Mouse (Mus musculus) midbrain, postnatal 0 days (tissue): ENCODE measurements around the gene Bik. TPM values are rescaled to one million over a fixed set of nuclear protein-coding genes. Genes with fewer than 3 reads are reported as not detected.

ENCODE experiments used
- ATAC-seq: fragments of 200-750 bp; cut with Nextera tagmentation; 2 replicates; pipeline ENCODE4 v1.8.0; 2017; ENCODE audit warnings: moderate number of reproducible peaks, mild to moderate bottlenecking, moderate TSS enrichment, moderate library complexity; ENCODE audit not compliant: low FRiP score
- DNase-seq: peaks from one replicate; pipeline ENCODE4 v3.0.0-alpha.2; 2015; ENCODE audit warnings: low spot score
- H3K27ac ChIP-seq: fragments of 300-500 bp; sonication (generic); 2 replicates; pipeline ENCODE4 v1.5.1; 2014; ENCODE audit warnings: low read depth, mild to moderate bottlenecking, low read length, mixed read lengths
- H3K27me3 ChIP-seq: fragments of 300-500 bp; sonication (generic); 2 replicates; pipeline ENCODE4 v1.6.1; 2014; ENCODE audit warnings: low read length, control low read depth, mixed read lengths; ENCODE audit not compliant: insufficient read depth
- H3K36me3 ChIP-seq: fragments of 300-500 bp; sonication (generic); 2 replicates; pipeline ENCODE4 v1.6.1; 2014; ENCODE audit warnings: low read length, control low read depth, mixed read lengths; ENCODE audit not compliant: insufficient read depth
- H3K4me1 ChIP-seq: fragments of 300-500 bp; sonication (generic); 2 replicates; pipeline ENCODE4 v1.6.1; 2014; ENCODE audit warnings: mild to moderate bottlenecking, control low read depth, antibody characterized with exemption, low read length, mixed read lengths; ENCODE audit not compliant: insufficient read depth
- H3K4me2 ChIP-seq: fragments of 300-500 bp; sonication (generic); 2 replicates; pipeline ENCODE4 v1.6.1; 2014; ENCODE audit warnings: low read depth, mild to moderate bottlenecking, low read length, mixed read lengths; ENCODE audit not compliant: poor library complexity, severe bottlenecking
- H3K4me3 ChIP-seq: fragments of 300-500 bp; sonication (generic); 2 replicates; pipeline ENCODE4 v1.5.1; 2014; ENCODE audit warnings: low read depth, mild to moderate bottlenecking, low read length, moderate library complexity
- H3K9ac ChIP-seq: fragments of 300-500 bp; sonication (generic); replicated peaks from 2 replicates; pipeline ENCODE4 v1.6.1; 2014; ENCODE audit warnings: mild to moderate bottlenecking, low read length, moderate library complexity, mixed read lengths; ENCODE audit not compliant: poor library complexity, severe bottlenecking
- H3K9me3 ChIP-seq: fragments of 300-500 bp; sonication (generic); 2 replicates; pipeline ENCODE4 v1.6.1; 2016; ENCODE audit warnings: low read length, control low read depth
- CTCF ChIP-seq: IDR thresholded peaks from 2 replicates; pipeline ENCODE4 v1.5.1; 2016; ENCODE audit warnings: antibody characterized with exemption, mild to moderate bottlenecking
- WGBS: fragments of 180-500 bp; shearing (Covaris S2); extraction: QIAGEN DNeasy Blood & Tissue Kit; methylation state at CpG from one replicate; pipeline ENCODE4 v1.1.7; 2014; 5-methylcytosine and 5-hydroxymethylcytosine counted together
- polyA plus RNA-seq: library from polyadenylated mRNA; unstranded; fragments of >200 nt; fragmentation: Nextera tagmentation; extraction: Ambion mirVana; gene quantifications from 2 replicates; pipeline ENCODE4 v1.2.1, GENCODE M21; 2015
- total RNA-seq: library from RNA; depleted of rRNA; stranded (reverse); fragments of >200 nt; gene quantifications from 2 replicates; pipeline ENCODE4 v1.2.3, GENCODE M21; 2014

Gene Bik
- total and polyA plus RNA-seq, 2 experiments from 2014 or later = 0.27 to 0.33 TPM

DNA sequence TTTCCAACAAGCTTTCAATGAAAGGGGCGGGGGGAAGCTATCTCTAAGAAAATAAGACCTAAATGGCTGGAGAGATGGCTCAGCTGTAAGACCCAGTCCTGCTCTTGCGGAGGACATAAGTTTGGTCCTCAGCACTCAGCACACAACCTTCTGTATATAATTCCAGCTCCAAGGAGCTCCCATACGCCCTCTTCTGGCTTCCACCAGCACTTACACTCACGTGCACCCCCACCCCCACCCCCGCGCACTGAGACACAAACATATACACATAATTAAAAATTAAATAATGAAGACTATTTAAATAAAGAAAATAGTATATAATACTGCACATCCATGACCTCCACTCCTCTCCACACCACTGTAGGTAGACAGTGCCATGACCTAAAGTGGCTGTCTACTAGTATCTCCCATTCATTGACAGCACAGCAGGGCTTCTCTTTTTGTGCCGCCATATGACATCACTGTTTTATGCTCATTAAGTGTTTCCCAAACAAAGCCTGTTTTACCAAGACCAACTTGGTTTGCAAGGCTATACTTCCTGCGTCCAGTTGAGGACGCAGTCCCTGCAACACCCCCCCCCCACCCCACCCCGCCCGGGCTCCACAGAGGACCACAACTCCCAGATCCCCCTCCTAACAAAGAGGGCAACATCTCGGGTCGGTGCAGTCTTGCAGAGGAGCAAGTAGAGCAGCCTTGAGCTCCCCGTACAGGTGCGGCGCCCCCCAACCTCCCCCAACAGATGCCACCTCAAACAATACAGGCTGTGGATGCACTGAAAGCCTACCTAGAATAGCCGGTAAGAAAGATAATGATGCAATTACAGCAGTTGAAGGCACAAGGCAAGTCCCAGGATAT lies 16.5 kb upstream of the Bik start:
- Histone ChIP-seq H3K36me3 (no peaks in the 10 kb centered on the region; the same call in 1 of the 2 replicates), H3K4me3 (peak overlapping the region; percentile 71), H3K27ac (peak overlapping the region; percentile 91), H3K4me1 (0 out of 2 replicates have a peak, but pooled peaks cover 2% of the 10 kb centered on the region), H3K9me3 (no peaks in the 10 kb centered on the region), H3K4me2 (peak overlapping the region; percentile 64), H3K27me3 (no peaks in the 10 kb centered on the region), H3K9ac (peak overlapping the region; percentile 71)
- peak; percentile 79 for ATAC-seq
- DNase-seq = peak; percentile 57
- 25% methylated on average over 17 of the region's 17 CpGs for WGBS
- TF ChIP-seq CTCF = peak; percentile 44

DNA sequence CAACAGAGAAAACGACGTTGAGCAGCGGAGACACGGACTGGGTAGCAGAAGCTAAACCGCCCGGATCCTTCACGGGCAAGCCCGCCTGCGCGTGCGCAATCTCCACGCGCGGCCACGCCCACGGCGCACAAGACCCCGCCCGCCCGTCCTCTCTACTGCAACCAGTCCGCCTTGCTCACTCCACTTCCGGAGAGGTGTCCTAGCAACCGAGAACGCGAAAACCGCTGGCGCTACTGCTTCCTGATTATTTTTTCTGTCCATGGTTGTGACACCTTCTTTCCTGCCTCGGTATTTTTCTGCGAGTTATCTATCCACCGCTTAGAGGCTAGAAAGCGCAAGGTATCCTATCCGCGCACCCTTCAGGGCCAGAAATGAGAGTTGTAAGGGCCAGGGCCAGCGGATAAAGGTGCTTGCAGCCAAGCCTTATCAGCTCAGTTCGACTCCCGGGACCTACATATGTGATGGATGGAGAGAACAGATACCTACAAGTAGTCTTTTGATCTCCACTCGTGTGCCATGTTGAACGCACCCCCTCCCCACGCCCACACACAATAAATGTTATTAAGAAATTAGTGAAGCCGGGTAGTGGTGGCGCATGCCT lies 15.8 kb upstream of the Bik start, which contains the start of gene Ttll1:
TSS of gene Ttll1 (minus strand) at position 89 of the 601 bp plus-strand sequence.
- peak; percentile 95 for DNase-seq
- Histone ChIP-seq H3K27me3 (no peaks in the 10 kb centered on the region), H3K27ac (peak within 1 kb of the TSS; percentile 91), H3K36me3 (no peaks in the 10 kb centered on the region; the same call in 1 of the 2 replicates), H3K4me2 (peak within 1 kb of the TSS; percentile 64), H3K4me3 (peak within 1 kb of the TSS; percentile 71), H3K4me1 (0 out of 2 replicates have a peak, but pooled peaks cover 2% of the 10 kb centered on the region), H3K9me3 (no peaks in the 10 kb centered on the region), H3K9ac (peak within 1 kb of the TSS; percentile 71)
- no peak for TF ChIP-seq CTCF
- peak; percentile 96 for ATAC-seq
- WGBS = 12% methylated on average over 41 of the region's 41 CpGs

GRCm38 (mm10) chr15:83512489-83513281 lies 14.0 kb upstream of the Bik start:
- WGBS = 76% methylated on average over 13 of the region's 13 CpGs
- no peaks in the 10 kb centered on the region for H3K9me3 ChIP-seq
- H3K27ac ChIP-seq = no peak overlapping the region
- no peak overlapping the region for H3K9ac ChIP-seq
- H3K36me3 ChIP-seq = no peaks in the 10 kb centered on the region
- ATAC-seq (no peak), DNase-seq (no peak)
- no peak overlapping the region for H3K4me3 ChIP-seq
- H3K4me2 ChIP-seq = no peak overlapping the region
- H3K27me3 ChIP-seq = no peaks in the 10 kb centered on the region
- TF ChIP-seq CTCF = no peak
- H3K4me1 ChIP-seq = 0 out of 2 replicates have a peak, but pooled peaks cover 2% of the 10 kb centered on the region

DNA sequence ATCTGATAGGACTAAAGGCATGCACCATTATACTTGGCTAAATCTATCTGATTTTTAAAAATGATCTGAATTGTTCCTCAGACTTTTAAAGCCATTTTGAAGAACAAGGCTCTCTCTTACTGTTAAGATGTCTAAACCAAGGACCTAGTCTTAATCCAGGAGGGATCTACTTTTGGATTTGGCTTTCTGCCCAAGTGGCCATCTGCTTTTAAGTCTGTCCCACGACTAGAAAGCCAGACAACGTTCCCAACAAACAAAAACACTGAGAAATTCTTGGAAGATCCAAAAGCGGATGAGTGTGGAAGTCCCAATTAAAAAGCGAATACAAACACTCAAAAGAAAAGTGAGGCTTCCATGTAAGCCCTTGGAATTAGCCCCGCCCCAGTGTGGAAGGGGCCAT lies 11.6 kb upstream of the Bik start:
- H3K27me3 ChIP-seq = no peaks in the 10 kb centered on the region
- no peaks in the 10 kb centered on the region for H3K4me1 ChIP-seq
- TF ChIP-seq CTCF = no peak
- no peaks in the 10 kb centered on the region for H3K9me3 ChIP-seq
- DNase-seq (no peak), ATAC-seq (no peak)
- no peak overlapping the region for H3K4me2 ChIP-seq
- WGBS = 65% methylated on average over 5 of the region's 5 CpGs
- H3K36me3 ChIP-seq = no peaks in the 10 kb centered on the region
- no peak overlapping the region for H3K4me3 ChIP-seq
- H3K9ac ChIP-seq = no peak overlapping the region
- no peak overlapping the region for H3K27ac ChIP-seq

DNA sequence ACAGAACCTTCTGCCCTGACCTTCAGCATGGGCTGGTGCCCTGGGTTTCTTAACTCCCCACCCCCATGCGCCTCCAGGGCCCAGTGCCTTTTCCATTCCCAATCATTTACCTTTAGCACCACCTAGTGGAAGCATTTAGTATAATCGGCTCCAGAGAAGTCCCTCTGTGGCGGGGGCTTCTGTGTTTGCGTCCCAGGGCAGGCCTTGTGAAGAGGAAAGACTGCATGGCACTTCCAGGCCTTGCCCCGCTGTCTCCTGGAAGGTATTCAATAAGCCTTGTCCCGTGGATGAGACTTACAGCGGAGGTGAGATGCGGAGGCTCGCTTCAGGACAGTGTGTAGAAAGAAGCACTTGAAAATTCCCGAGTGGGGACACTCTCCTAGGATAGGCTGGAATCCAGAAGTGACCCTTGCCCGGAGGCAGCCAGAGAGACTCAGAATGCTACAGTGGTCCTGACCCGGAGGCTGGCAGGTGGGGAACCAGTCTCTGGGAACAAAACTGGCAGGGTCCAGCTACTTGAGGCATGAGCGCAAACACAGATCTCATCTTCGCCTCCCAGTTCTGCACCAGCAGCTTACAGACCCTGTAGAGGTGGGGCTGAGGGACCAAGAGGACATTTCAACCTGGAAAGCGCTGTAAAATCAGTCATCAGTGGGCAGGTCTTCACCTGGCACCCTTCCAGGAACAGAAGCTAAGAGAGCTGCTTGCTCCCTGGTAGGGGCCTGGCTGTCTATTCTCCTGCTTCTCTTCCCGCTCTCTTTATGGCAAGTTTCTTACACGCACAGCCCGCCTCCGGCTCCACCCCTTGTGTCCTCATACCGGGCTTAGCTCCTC lies 8.2 kb upstream of the Bik start:
- TF ChIP-seq CTCF = peak; percentile 89
- 33% methylated on average over 20 of the region's 20 CpGs for WGBS
- Histone ChIP-seq H3K36me3 (no peaks in the 10 kb centered on the region), H3K9me3 (no peaks in the 10 kb centered on the region), H3K4me2 (peak overlapping the region; percentile 28; the same call in 1 of the 2 replicates), H3K27me3 (no peaks in the 10 kb centered on the region), H3K4me3 (no peak overlapping the region), H3K27ac (no peak overlapping the region), H3K4me1 (no peaks in the 10 kb centered on the region), H3K9ac (no peak overlapping the region)
- peak; percentile 84 for DNase-seq
- 0 out of 2 replicates have a peak, but pooled peaks have one; percentile 34 for ATAC-seq
